Comparison of ENCODE assay signal across 8 mouse cellular contexts in the genomic region with DNA sequence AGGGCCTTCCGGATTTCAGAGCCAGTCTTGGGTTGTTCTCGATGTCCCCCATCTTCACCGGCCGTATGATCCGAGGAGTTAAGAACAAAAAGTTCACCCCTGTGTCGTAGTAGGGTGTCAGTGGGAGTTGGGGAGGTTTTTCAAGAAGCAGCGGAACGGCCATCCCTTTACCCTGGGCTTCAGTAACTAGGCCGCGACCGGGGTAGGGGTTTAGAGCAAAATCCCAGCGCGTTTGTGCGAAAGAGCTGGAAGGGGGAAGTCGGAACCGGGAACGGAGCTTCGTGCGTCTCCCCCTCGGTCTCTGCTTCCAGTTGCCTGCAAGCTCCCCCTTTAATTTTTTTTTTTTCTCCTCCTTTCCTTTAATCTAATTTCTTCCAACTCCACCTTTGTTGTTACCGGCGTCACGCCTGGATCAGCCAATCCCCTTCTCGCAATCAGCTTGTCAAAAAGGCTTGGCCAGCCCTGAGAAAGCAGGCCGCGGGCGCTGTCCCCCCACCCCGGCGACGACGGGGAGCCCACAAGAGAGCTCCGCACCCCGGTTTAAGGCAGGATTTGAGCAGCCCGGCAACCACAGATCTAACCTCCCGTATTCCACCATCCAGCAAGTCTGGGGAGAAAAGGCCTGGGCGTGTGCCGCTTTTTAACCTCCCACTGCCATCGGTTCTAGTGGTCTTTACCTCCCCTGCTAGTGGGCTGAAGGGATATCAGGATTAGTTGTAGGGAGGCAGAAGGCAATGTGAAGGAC. TPM values are rescaled to one million over a fixed set of nuclear protein-coding genes. Genes with fewer than 3 reads are reported as not detected.
DNase-seq lines count a peak whose midpoint lies in the region; ATAC-seq and TF ChIP-seq lines count a peak whose summit lies in the region.

No protein-coding gene starts in this region.

- peaks cover 11% of the 10 kb centered on the region for H3K36me3 ChIP-seq in E14TG2a.4 (ENCODE audit: insufficient read depth, low read length)
- H3K36me3 ChIP-seq in forebrain, embryonic 13.5 days (ENCODE audit: poor library complexity, severe bottlenecking), result peaks cover 2% of the 10 kb centered on the region; the same call in 1 of the 2 replicates
- H3K36me3 ChIP-seq in heart, postnatal 0 days (replicated peaks; ENCODE audit: control insufficient read depth, insufficient read depth, low read length), result peaks cover 3% of the 10 kb centered on the region; the same call in 1 of the 2 replicates
- peaks cover 4% of the 10 kb centered on the region for H3K36me3 ChIP-seq in liver, embryonic 14.5 days (replicated peaks; ENCODE audit: control insufficient read depth, insufficient read depth, low read depth)
- H3K36me3 ChIP-seq in stomach, embryonic 15.5 days, result no peaks in the 10 kb centered on the region

- peak overlapping the region; percentile 99 for H3K27ac ChIP-seq in forebrain, embryonic 13.5 days
- peak overlapping the region; percentile 98 for H3K27ac ChIP-seq in heart, postnatal 0 days (ENCODE audit: low read depth)
- peak overlapping the region; percentile 86 for H3K27ac ChIP-seq in liver, embryonic 14.5 days
- H3K27ac ChIP-seq in stomach, embryonic 15.5 days, result peak overlapping the region; percentile 99

- H3K4me2 ChIP-seq in forebrain, embryonic 13.5 days, result peak overlapping the region; percentile 74
- peak overlapping the region; percentile 84 for H3K4me2 ChIP-seq in heart, postnatal 0 days (ENCODE audit: low read depth, low read length)
- peak overlapping the region; percentile 98 for H3K4me2 ChIP-seq in liver, embryonic 14.5 days (ENCODE audit: low read depth)
- H3K4me2 ChIP-seq in stomach, embryonic 15.5 days, result peak overlapping the region; percentile 92

- TF ChIP-seq EP300 in heart, postnatal 0 days (IDR thresholded peaks at IDR 0.05; ENCODE audit: low read depth), result no peak
- TF ChIP-seq EP300 in liver, embryonic 14.5 days (IDR thresholded peaks at IDR 0.05; ENCODE audit: low read depth), result no peak

- ATAC-seq in cerebellum, adult (ENCODE audit: insufficient number of reproducible peaks, low FRiP score, low TSS enrichment), result peak; percentile 54; the same call in 1 of the 2 replicates
- peak; percentile 60 for ATAC-seq in forebrain, embryonic 13.5 days
- no peak for ATAC-seq in heart, postnatal 0 days (ENCODE audit: insufficient read depth, low read depth)
- ATAC-seq in liver, embryonic 14.5 days (ENCODE audit: insufficient read depth), result no peak
- ATAC-seq in stomach, embryonic 15.5 days (ENCODE audit: insufficient read depth, low FRiP score, low read depth), result no peak

- peak overlapping the region; percentile 100 for H3K9ac ChIP-seq in forebrain, embryonic 13.5 days
- peak overlapping the region; percentile 97 for H3K9ac ChIP-seq in heart, postnatal 0 days (replicated peaks; ENCODE audit: low read depth, low read length)
- H3K9ac ChIP-seq in liver, embryonic 14.5 days (replicated peaks), result peak overlapping the region; percentile 100
- H3K9ac ChIP-seq in stomach, embryonic 15.5 days, result peak overlapping the region; percentile 100; the same call in 1 of the 2 replicates

- WGBS in forebrain, embryonic 13.5 days, result under 1% methylated on average over 38 of the region's 38 CpGs
- WGBS in heart, postnatal 0 days, result under 1% methylated on average over 38 of the region's 38 CpGs
- under 1% methylated on average over 38 of the region's 38 CpGs for WGBS in liver, embryonic 14.5 days (ENCODE audit: insufficient replicate concordance)
- WGBS in stomach, embryonic 15.5 days, result under 1% methylated on average over 38 of the region's 38 CpGs

- H3K4me3 ChIP-seq in E14TG2a.4 (replicated peaks; ENCODE audit: low read length), result peak overlapping the region; percentile 91
- H3K4me3 ChIP-seq in forebrain, embryonic 13.5 days, result peak overlapping the region; percentile 98
- H3K4me3 ChIP-seq in heart, postnatal 0 days (ENCODE audit: low read depth, low read length), result peak overlapping the region; percentile 90
- H3K4me3 ChIP-seq in liver, embryonic 14.5 days (ENCODE audit: insufficient read depth in 1 of 2, low read depth in 2 of 2, low read length in 2 of 2), result peak overlapping the region; percentile 95 to 99
- peak overlapping the region; percentile 97 for H3K4me3 ChIP-seq in stomach, embryonic 15.5 days (replicated peaks)

- no peak for TF ChIP-seq CTCF in E14TG2a.4 (conservative IDR thresholded peaks at IDR 0.05; ENCODE audit: low read length)
- no peak for TF ChIP-seq CTCF in heart, postnatal 0 days (IDR thresholded peaks at IDR 0.05; ENCODE audit: low read depth)
- TF ChIP-seq CTCF in liver, embryonic 14.5 days (IDR thresholded peaks at IDR 0.05; ENCODE audit: low read depth), result no peak

- peaks cover 56% of the 10 kb centered on the region for H3K4me1 ChIP-seq in E14TG2a.4 (replicated peaks; ENCODE audit: low read depth, low read length)
- H3K4me1 ChIP-seq in forebrain, embryonic 13.5 days, result peaks cover 22% of the 10 kb centered on the region
- peaks cover 5% of the 10 kb centered on the region; the same call in 1 of the 2 replicates for H3K4me1 ChIP-seq in heart, postnatal 0 days (ENCODE audit: control insufficient read depth, insufficient read depth)
- H3K4me1 ChIP-seq in liver, embryonic 14.5 days (replicated peaks; ENCODE audit: control insufficient read depth in 2 of 2, insufficient read depth in 2 of 2, low read length in 1 of 2), result peaks cover 8 to 20% of the 10 kb centered on the region in 2 experiments
- H3K4me1 ChIP-seq in stomach, embryonic 15.5 days, result peaks cover 19% of the 10 kb centered on the region

- H3K27me3 ChIP-seq in E14TG2a.4 (ENCODE audit: insufficient read depth, low read length), result no peaks in the 10 kb centered on the region
- H3K27me3 ChIP-seq in forebrain, embryonic 13.5 days, result no peaks in the 10 kb centered on the region
- no peaks in the 10 kb centered on the region for H3K27me3 ChIP-seq in heart, postnatal 0 days (ENCODE audit: control insufficient read depth, insufficient read depth, low read length)
- H3K27me3 ChIP-seq in liver, embryonic 14.5 days (ENCODE audit: control insufficient read depth, insufficient read depth, low read length), result no peaks in the 10 kb centered on the region; the same call in 1 of the 2 replicates
- no peaks in the 10 kb centered on the region for H3K27me3 ChIP-seq in stomach, embryonic 15.5 days (replicated peaks)

- H3K9me3 ChIP-seq in E14TG2a.4 (ENCODE audit: low read length), result no peaks in the 10 kb centered on the region
- H3K9me3 ChIP-seq in forebrain, embryonic 13.5 days (replicated peaks), result no peaks in the 10 kb centered on the region
- no peaks in the 10 kb centered on the region for H3K9me3 ChIP-seq in heart, postnatal 0 days (replicated peaks; ENCODE audit: control insufficient read depth, low read length)
- no peaks in the 10 kb centered on the region for H3K9me3 ChIP-seq in liver, embryonic 14.5 days (ENCODE audit: control insufficient read depth, low read length)
- no peaks in the 10 kb centered on the region for H3K9me3 ChIP-seq in stomach, embryonic 15.5 days

- peak; percentile 87 for DNase-seq in heart, postnatal 0 days (ENCODE audit: low spot score)
- DNase-seq in kidney, postnatal 36 days, result peak; percentile 90 to 92
- DNase-seq in liver, embryonic 14.5 days (ENCODE audit: low read depth in 3 of 3, low spot score in 3 of 3), result peak; percentile 74 to 82 (median 81)
- peak; percentile 79 for DNase-seq in neural tube, embryonic 10.5 days (ENCODE audit: extremely low spot score, low spot score)

RNA-seq across cellular contexts. Expression of gene Ubtf, which starts 0.6 kb away (rescaled TPM):
- 96.1 and 98.8 TPM in 2 replicates for polyA plus RNA-seq in forebrain, embryonic 13.5 days (2015; fragmentation: Nextera tagmentation; extraction: Ambion mirVana)
- 30.8 and 34.5 TPM in 2 replicates for total RNA-seq in heart, postnatal 0 days (2014; rRNA removed; ENCODE audit: low replicate concordance)
- polyA plus RNA-seq in heart, postnatal 0 days (2015; fragmentation: Nextera tagmentation; extraction: Ambion mirVana), result 36.5 and 42.5 TPM in 2 replicates
- 19.9 and 34.7 TPM in 2 replicates for polyA plus RNA-seq in liver, embryonic 14.5 days (2012; rRNA removed)
- polyA plus RNA-seq in liver, embryonic 14.5 days (2014; fragmentation: Nextera tagmentation; extraction: Ambion mirVana), result 42.5 and 48.8 TPM in 2 replicates
- polyA plus RNA-seq in stomach, embryonic 15.5 days (2015; fragmentation: Nextera tagmentation; extraction: Ambion mirVana), result 82.7 and 83.0 TPM in 2 replicates

RNA-seq across cellular contexts. Expression of gene Atxn7l3, which starts 23.7 kb away (rescaled TPM):
- 21.8 and 22.7 TPM in 2 replicates for polyA plus RNA-seq in forebrain, embryonic 13.5 days (2015; fragmentation: Nextera tagmentation; extraction: Ambion mirVana)
- 32.5 and 36.2 TPM in 2 replicates for total RNA-seq in heart, postnatal 0 days (2014; rRNA removed; ENCODE audit: low replicate concordance)
- polyA plus RNA-seq in heart, postnatal 0 days (2015; fragmentation: Nextera tagmentation; extraction: Ambion mirVana), result 5.2 and 5.4 TPM in 2 replicates
- polyA plus RNA-seq in liver, embryonic 14.5 days (2012; rRNA removed), result 11.0 and 11.6 TPM in 2 replicates
- polyA plus RNA-seq in liver, embryonic 14.5 days (2014; fragmentation: Nextera tagmentation; extraction: Ambion mirVana), result 3.6 and 4.7 TPM in 2 replicates
- polyA plus RNA-seq in stomach, embryonic 15.5 days (2015; fragmentation: Nextera tagmentation; extraction: Ambion mirVana), result 14.5 and 14.8 TPM in 2 replicates

RNA-seq across cellular contexts. Expression of gene Tmub2, which starts 35.4 kb away (rescaled TPM):
- 63.2 and 69.6 TPM in 2 replicates for polyA plus RNA-seq in forebrain, embryonic 13.5 days (2015; fragmentation: Nextera tagmentation; extraction: Ambion mirVana)
- 57.4 and 61.7 TPM in 2 replicates for total RNA-seq in heart, postnatal 0 days (2014; rRNA removed; ENCODE audit: low replicate concordance)
- polyA plus RNA-seq in heart, postnatal 0 days (2015; fragmentation: Nextera tagmentation; extraction: Ambion mirVana), result 29.8 and 30.1 TPM in 2 replicates
- polyA plus RNA-seq in liver, embryonic 14.5 days (2012; rRNA removed), result 19.1 and 19.8 TPM in 2 replicates
- polyA plus RNA-seq in liver, embryonic 14.5 days (2014; fragmentation: Nextera tagmentation; extraction: Ambion mirVana), result 19.3 and 24.7 TPM in 2 replicates
- polyA plus RNA-seq in stomach, embryonic 15.5 days (2015; fragmentation: Nextera tagmentation; extraction: Ambion mirVana), result 47.8 and 51.9 TPM in 2 replicates

RNA-seq across cellular contexts. Expression of gene Slc4a1, which starts 45.9 kb away (rescaled TPM):
- 2.6 and 6.5 TPM in 2 replicates for polyA plus RNA-seq in forebrain, embryonic 13.5 days (2015; fragmentation: Nextera tagmentation; extraction: Ambion mirVana)
- 1.9 and 7.5 TPM in 2 replicates for total RNA-seq in heart, postnatal 0 days (2014; rRNA removed; ENCODE audit: low replicate concordance)
- polyA plus RNA-seq in heart, postnatal 0 days (2015; fragmentation: Nextera tagmentation; extraction: Ambion mirVana), result 1.3 and 3.1 TPM in 2 replicates
- polyA plus RNA-seq in liver, embryonic 14.5 days (2012; rRNA removed), result 570 and 632 TPM in 2 replicates
- 606 and 703 TPM in 2 replicates for polyA plus RNA-seq in liver, embryonic 14.5 days (2014; fragmentation: Nextera tagmentation; extraction: Ambion mirVana)
- 31.8 and 68.8 TPM in 2 replicates for polyA plus RNA-seq in stomach, embryonic 15.5 days (2015; fragmentation: Nextera tagmentation; extraction: Ambion mirVana)

RNA-seq across cellular contexts. Expression of gene Asb16, which starts 51.6 kb away (rescaled TPM):
- not detected in 2 replicates for polyA plus RNA-seq in forebrain, embryonic 13.5 days (2015; fragmentation: Nextera tagmentation; extraction: Ambion mirVana)
- 0.99 and 1.2 TPM in 2 replicates for total RNA-seq in heart, postnatal 0 days (2014; rRNA removed; ENCODE audit: low replicate concordance)
- 0.07 TPM in 2 replicates for polyA plus RNA-seq in heart, postnatal 0 days (2015; fragmentation: Nextera tagmentation; extraction: Ambion mirVana)
- 0.39 and 0.44 TPM in 2 replicates for polyA plus RNA-seq in liver, embryonic 14.5 days (2012; rRNA removed)
- polyA plus RNA-seq in liver, embryonic 14.5 days (2014; fragmentation: Nextera tagmentation; extraction: Ambion mirVana), result 0.05 and 0.08 TPM in 2 replicates
- 0.09 TPM in 1 of 2 replicates, not detected in the other for polyA plus RNA-seq in stomach, embryonic 15.5 days (2015; fragmentation: Nextera tagmentation; extraction: Ambion mirVana)

Comparison
In these comparisons a context has a peak if more than half of its experiments do, and no peak if none do; other contexts are left out.
1. ATAC-seq: peak in cerebellum, adult (single experiment) and forebrain, embryonic 13.5 days (single experiment); none in heart, postnatal 0 days (single experiment), liver, embryonic 14.5 days (single experiment) and stomach, embryonic 15.5 days (single experiment).
2. Peak in every context shown above with its lines, with median percentiles within 50 percentile points of each other: H3K4me3 ChIP-seq, H3K27ac ChIP-seq, H3K4me2 ChIP-seq, H3K9ac ChIP-seq and DNase-seq.